Mouse (Mus musculus): ENCODE measurements at regions not wholly inside any gene's neighbourhood (a gene's known extent, or its start where the extent isn't known, plus 50 kb on each side); places are given as distances from the start of the nearest gene placed in this dataset.

DNA sequence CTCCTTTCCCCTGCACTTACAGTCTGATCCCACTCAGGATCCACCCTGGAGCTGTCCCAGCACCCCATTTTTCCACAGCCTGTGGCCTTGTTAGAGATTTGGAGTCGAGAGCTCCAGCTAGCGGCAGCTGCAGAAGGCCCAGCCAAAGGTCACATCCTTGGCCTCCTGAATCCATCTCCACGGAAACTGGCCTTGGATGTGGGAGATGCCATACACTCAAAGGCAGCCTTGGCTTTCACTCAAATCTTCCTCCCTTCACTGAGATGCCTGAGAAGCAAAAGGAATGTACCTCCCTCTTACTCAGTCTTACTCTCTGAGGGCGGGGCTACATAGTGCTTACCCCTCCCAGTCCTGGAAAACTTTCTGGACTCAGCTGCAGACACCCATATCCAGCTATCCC lies 56.2 kb upstream of the Ky start:
- Histone ChIP-seq H3K27me3 (ENCODE audit: control insufficient read depth, insufficient read depth, low read length, poor library complexity, severe bottlenecking) (no peaks in the 10 kb centered on the region), H3K9me3 (replicated peaks; ENCODE audit: control insufficient read depth, insufficient read depth, low read length, poor library complexity, severe bottlenecking) (no peaks in the 10 kb centered on the region; the same call in 1 of the 2 replicates), H3K4me1 (ENCODE audit: control insufficient read depth, insufficient read depth, low read length) (no peaks in the 10 kb centered on the region), H3K9ac (ENCODE audit: low read depth, poor library complexity, severe bottlenecking) (no peak overlapping the region), H3K27ac (ENCODE audit: insufficient read depth, low read length) (no peak overlapping the region), H3K36me3 (ENCODE audit: control insufficient read depth, insufficient read depth, low read length, poor library complexity, severe bottlenecking) (no peaks in the 10 kb centered on the region), H3K4me3 (ENCODE audit: low read depth, low read length) (no peak overlapping the region)
- no peak for TF ChIP-seq EP300 (IDR thresholded peaks at IDR 0.05; ENCODE audit: insufficient read depth, low read depth, low read length)
- no peak for TF ChIP-seq CTCF (IDR thresholded peaks at IDR 0.05; ENCODE audit: low read depth, low read length)
- TF ChIP-seq POLR2A (IDR thresholded peaks at IDR 0.05; ENCODE audit: insufficient read depth, low read length): no peak

DNA sequence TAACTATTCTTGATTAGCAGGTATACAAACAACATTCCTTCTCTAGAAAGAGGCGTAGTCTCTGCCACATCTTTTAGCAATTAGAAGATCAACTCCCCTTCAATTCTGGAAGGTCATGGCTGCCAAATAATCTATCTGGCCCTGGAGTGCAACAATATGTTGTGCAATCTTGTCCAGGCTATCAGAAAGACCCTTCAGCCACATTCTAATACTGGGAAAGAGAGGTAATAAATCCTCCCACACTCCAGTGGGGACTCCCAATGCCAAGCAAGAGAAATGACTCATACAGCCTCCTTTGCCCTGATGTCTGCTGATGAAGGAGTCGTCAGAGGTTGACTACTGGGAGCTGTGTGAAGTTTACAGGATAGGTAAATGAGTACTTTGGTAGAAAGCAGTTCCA lies 59.5 kb upstream of the Ky start:
- Histone ChIP-seq H3K9ac (ENCODE audit: low read depth, poor library complexity, severe bottlenecking) (no peak overlapping the region), H3K27ac (ENCODE audit: insufficient read depth, low read length) (no peak overlapping the region), H3K4me3 (ENCODE audit: low read depth, low read length) (no peak overlapping the region), H3K36me3 (ENCODE audit: control insufficient read depth, insufficient read depth, low read length, poor library complexity, severe bottlenecking) (no peaks in the 10 kb centered on the region), H3K9me3 (replicated peaks; ENCODE audit: control insufficient read depth, insufficient read depth, low read length, poor library complexity, severe bottlenecking) (no peaks in the 10 kb centered on the region; the same call in 1 of the 2 replicates), H3K27me3 (ENCODE audit: control insufficient read depth, insufficient read depth, low read length, poor library complexity, severe bottlenecking) (no peaks in the 10 kb centered on the region), H3K4me1 (ENCODE audit: control insufficient read depth, insufficient read depth, low read length) (no peaks in the 10 kb centered on the region)
- TF ChIP-seq CTCF (IDR thresholded peaks at IDR 0.05; ENCODE audit: low read depth, low read length) (no peak), POLR2A (IDR thresholded peaks at IDR 0.05; ENCODE audit: insufficient read depth, low read length) (no peak), EP300 (IDR thresholded peaks at IDR 0.05; ENCODE audit: insufficient read depth, low read depth, low read length) (no peak)

DNA sequence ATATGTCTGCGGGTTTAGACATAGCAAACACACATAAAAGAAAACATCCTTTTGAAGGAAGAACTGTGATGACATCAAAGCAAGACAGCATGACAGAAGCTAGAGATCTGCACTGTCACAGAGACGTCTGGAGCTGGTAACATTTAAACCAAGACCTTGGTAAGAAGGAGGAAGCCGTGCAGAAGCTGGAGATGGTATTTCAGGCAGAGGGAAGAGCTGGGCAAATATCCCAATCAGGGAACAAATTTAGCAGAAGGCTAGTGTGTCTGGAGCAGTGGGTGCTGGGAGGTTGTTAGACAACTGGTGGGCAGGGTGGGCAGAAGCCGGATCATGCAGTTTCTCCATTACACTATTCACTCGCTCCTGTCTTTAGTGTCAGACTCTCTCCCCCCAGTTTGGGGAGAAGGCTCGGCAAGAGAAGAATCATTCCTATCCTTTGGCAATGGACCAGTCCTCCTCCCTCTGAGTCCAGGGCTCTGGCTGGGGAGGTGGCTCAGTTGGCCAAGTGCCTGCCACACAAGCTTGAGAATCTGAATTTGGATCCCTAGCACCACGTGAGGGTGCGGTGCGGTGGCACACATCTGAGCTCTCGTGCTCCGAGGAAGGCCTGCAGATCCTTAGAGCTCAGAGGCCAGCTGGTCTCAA lies 63.2 kb upstream of the Ky start:
- Histone ChIP-seq H3K36me3 (ENCODE audit: control insufficient read depth, insufficient read depth, low read length, poor library complexity, severe bottlenecking) (no peaks in the 10 kb centered on the region), H3K4me1 (ENCODE audit: control insufficient read depth, insufficient read depth, low read length) (no peaks in the 10 kb centered on the region), H3K27ac (ENCODE audit: insufficient read depth, low read length) (no peak overlapping the region), H3K9ac (ENCODE audit: low read depth, poor library complexity, severe bottlenecking) (no peak overlapping the region), H3K9me3 (replicated peaks; ENCODE audit: control insufficient read depth, insufficient read depth, low read length, poor library complexity, severe bottlenecking) (no peaks in the 10 kb centered on the region; the same call in 1 of the 2 replicates), H3K4me3 (ENCODE audit: low read depth, low read length) (no peak overlapping the region), H3K27me3 (ENCODE audit: control insufficient read depth, insufficient read depth, low read length, poor library complexity, severe bottlenecking) (no peaks in the 10 kb centered on the region)
- TF ChIP-seq CTCF (IDR thresholded peaks at IDR 0.05; ENCODE audit: low read depth, low read length) (no peak), EP300 (IDR thresholded peaks at IDR 0.05; ENCODE audit: insufficient read depth, low read depth, low read length) (no peak)

DNA sequence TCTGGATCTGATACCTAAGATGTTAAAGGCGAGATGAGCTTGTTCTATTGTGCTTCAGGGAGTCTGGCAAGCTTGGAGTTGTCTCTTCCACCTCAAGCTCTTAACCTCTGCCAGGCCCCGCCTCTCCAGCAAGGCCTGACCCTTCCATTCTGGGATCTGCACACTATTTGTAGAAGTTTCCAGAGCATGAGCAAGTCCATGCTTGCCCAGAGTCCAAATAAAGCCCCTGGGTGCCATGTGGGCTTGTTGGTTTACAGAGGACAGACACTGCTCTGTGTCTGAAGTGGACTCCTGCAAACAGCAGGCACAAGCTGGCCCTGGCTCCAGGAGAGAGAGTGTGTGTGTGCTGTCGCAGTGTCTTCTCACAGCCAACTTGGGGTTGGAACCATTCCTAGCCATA lies 67.9 kb upstream of the Ky start:
- Histone ChIP-seq H3K4me3 (ENCODE audit: low read depth, low read length) (no peak overlapping the region), H3K27me3 (ENCODE audit: control insufficient read depth, insufficient read depth, low read length, poor library complexity, severe bottlenecking) (no peaks in the 10 kb centered on the region), H3K9ac (ENCODE audit: low read depth, poor library complexity, severe bottlenecking) (no peak overlapping the region), H3K4me1 (ENCODE audit: control insufficient read depth, insufficient read depth, low read length) (no peaks in the 10 kb centered on the region), H3K27ac (ENCODE audit: insufficient read depth, low read length) (no peak overlapping the region), H3K9me3 (replicated peaks; ENCODE audit: control insufficient read depth, insufficient read depth, low read length, poor library complexity, severe bottlenecking) (no peaks in the 10 kb centered on the region), H3K36me3 (ENCODE audit: control insufficient read depth, insufficient read depth, low read length, poor library complexity, severe bottlenecking) (no peaks in the 10 kb centered on the region)
- TF ChIP-seq POLR2A (IDR thresholded peaks at IDR 0.05; ENCODE audit: insufficient read depth, low read length) (no peak), CTCF (IDR thresholded peaks at IDR 0.05; ENCODE audit: low read depth, low read length) (no peak), EP300 (IDR thresholded peaks at IDR 0.05; ENCODE audit: insufficient read depth, low read depth, low read length) (no peak)

- H3K9me3 ChIP-seq (replicated peaks; ENCODE audit: control insufficient read depth, insufficient read depth, low read length, poor library complexity, severe bottlenecking): no peaks in the 10 kb centered on the region
- no peak overlapping the region for H3K27ac ChIP-seq (ENCODE audit: insufficient read depth, low read length)
- H3K27me3 ChIP-seq (ENCODE audit: control insufficient read depth, insufficient read depth, low read length, poor library complexity, severe bottlenecking): no peaks in the 10 kb centered on the region
- H3K4me3 ChIP-seq (ENCODE audit: low read depth, low read length): no peak overlapping the region
- no peak overlapping the region for H3K9ac ChIP-seq (ENCODE audit: low read depth, poor library complexity, severe bottlenecking)
- H3K4me1 ChIP-seq (ENCODE audit: control insufficient read depth, insufficient read depth, low read length): no peaks in the 10 kb centered on the region
- no peaks in the 10 kb centered on the region for H3K36me3 ChIP-seq (ENCODE audit: control insufficient read depth, insufficient read depth, low read length, poor library complexity, severe bottlenecking)
- no peak for TF ChIP-seq POLR2A (IDR thresholded peaks at IDR 0.05; ENCODE audit: insufficient read depth, low read length)
- TF ChIP-seq CTCF (IDR thresholded peaks at IDR 0.05; ENCODE audit: low read depth, low read length): peak; percentile 27
Measured at GRCm38 (mm10) chr9:102436378-102436777, 69.2 kb upstream of the Ky start.

- Histone ChIP-seq H3K36me3 (ENCODE audit: control insufficient read depth, insufficient read depth, low read length, poor library complexity, severe bottlenecking) (no peaks in the 10 kb centered on the region), H3K4me1 (ENCODE audit: control insufficient read depth, insufficient read depth, low read length) (no peaks in the 10 kb centered on the region), H3K4me3 (ENCODE audit: low read depth, low read length) (no peak overlapping the region), H3K27me3 (ENCODE audit: control insufficient read depth, insufficient read depth, low read length, poor library complexity, severe bottlenecking) (no peaks in the 10 kb centered on the region), H3K27ac (ENCODE audit: insufficient read depth, low read length) (no peak overlapping the region), H3K9ac (ENCODE audit: low read depth, poor library complexity, severe bottlenecking) (no peak overlapping the region), H3K9me3 (replicated peaks; ENCODE audit: control insufficient read depth, insufficient read depth, low read length, poor library complexity, severe bottlenecking) (no peaks in the 10 kb centered on the region)
- TF ChIP-seq POLR2A (IDR thresholded peaks at IDR 0.05; ENCODE audit: insufficient read depth, low read length) (no peak), CTCF (IDR thresholded peaks at IDR 0.05; ENCODE audit: low read depth, low read length) (no peak), EP300 (IDR thresholded peaks at IDR 0.05; ENCODE audit: insufficient read depth, low read depth, low read length) (no peak)
Measured at GRCm38 (mm10) chr9:102428031-102428430, 73.5 kb upstream of the Ephb1 start.

Data from ES-Bruce4 (cell line).